Mouse (Mus musculus): ENCODE measurements around the gene Glrb. TPM values are rescaled to one million over a fixed set of nuclear protein-coding genes. Genes with fewer than 3 reads are reported as not detected.

The Glrb gene
- polyA plus RNA-seq, 1 experiment from 2014 or later = 3.1 TPM

DNA sequence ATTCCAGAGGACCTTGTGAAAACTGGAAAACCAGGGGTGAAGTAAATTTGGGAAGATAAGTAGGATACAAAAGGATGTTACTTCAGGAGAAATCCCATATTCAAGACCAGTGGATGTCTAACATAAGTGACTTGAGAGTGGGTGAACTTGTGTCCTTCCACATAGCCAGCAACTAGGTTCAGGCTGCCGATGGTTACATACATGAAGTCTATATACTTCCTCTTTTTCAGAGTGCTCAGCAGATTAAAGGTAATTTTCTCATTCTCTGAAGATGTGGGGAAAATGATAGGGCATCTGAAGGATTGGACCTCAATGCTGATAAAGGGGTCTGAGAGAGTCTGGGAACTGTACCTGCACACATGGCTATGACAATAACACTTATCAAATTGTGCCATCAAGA is 89.5 kb downstream of the Glrb start:
- Histone ChIP-seq H3K27ac (ENCODE audit: low read depth) (no peak overlapping the region), H3K9ac (no peak overlapping the region), H3K9me3 (ENCODE audit: low read depth, low read length) (no peaks in the 10 kb centered on the region), H3K36me3 (ENCODE audit: insufficient read depth) (no peaks in the 10 kb centered on the region), H3K4me1 (ENCODE audit: insufficient read depth) (no peaks in the 10 kb centered on the region), H3K27me3 (ENCODE audit: insufficient read depth, low read length) (no peaks in the 10 kb centered on the region), H3K4me2 (no peak overlapping the region), H3K4me3 (ENCODE audit: low read depth, low read length) (no peak overlapping the region)
- WGBS = 93% methylated on average over 1 of the region's 1 CpGs
- no peak for TF ChIP-seq CTCF (IDR thresholded peaks at IDR 0.05; ENCODE audit: low read depth)
- ATAC-seq (ENCODE audit: insufficient read depth) (no peak), DNase-seq (no peak)

DNA sequence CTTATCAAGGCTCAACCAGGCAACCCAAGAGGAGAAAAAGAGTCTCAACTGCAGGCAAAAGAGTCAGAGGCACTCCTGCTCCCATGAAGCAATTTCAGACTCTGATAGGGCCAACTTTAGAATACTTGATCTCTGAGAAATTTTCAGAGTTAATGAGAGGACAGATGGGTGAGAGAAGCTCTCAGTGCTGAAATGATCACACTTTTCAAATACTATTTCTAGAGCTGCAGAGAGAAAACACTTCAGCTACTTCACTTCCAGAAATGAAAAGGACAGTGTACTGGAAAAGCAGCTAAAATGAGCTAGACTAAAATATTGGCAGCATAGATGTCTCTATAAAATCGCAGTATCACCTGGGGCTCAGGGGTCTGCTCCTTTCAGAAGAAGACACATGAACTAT is 94.8 kb downstream of the Glrb start:
- H3K9ac ChIP-seq = no peak overlapping the region
- no peaks in the 10 kb centered on the region for H3K36me3 ChIP-seq (ENCODE audit: insufficient read depth)
- DNase-seq = no peak
- WGBS = 87% methylated on average over 1 of the region's 1 CpGs
- no peak for TF ChIP-seq CTCF (IDR thresholded peaks at IDR 0.05; ENCODE audit: low read depth)
- ATAC-seq (ENCODE audit: insufficient read depth) = no peak
- H3K9me3 ChIP-seq (ENCODE audit: low read depth, low read length) = no peaks in the 10 kb centered on the region
- H3K27ac ChIP-seq (ENCODE audit: low read depth) = no peak overlapping the region
- H3K4me2 ChIP-seq = no peak overlapping the region
- H3K4me1 ChIP-seq (ENCODE audit: insufficient read depth) = no peaks in the 10 kb centered on the region
- H3K4me3 ChIP-seq (ENCODE audit: low read depth, low read length) = no peak overlapping the region
- no peaks in the 10 kb centered on the region for H3K27me3 ChIP-seq (ENCODE audit: insufficient read depth, low read length)

DNA sequence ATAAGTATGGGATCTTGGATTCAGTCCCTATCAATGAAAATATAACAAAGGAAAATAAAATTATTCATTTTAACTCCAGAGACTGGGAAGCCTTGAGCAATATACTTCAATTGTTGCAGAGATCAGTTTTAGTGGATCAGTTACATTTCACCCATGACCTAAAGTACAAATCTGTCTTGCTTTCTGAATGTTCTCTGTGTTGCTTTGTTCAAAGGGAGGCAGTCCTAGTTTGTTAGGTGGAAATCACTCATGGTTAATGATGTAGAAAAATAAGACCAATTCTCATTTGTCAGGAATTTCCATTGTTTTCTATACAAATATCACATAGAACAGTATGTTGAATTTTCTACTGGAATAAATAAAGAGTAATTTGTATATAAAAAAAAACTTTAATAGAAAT is 99.7 kb downstream of the Glrb start:
- no peak for TF ChIP-seq CTCF (IDR thresholded peaks at IDR 0.05; ENCODE audit: low read depth)
- no peak for ATAC-seq (ENCODE audit: insufficient read depth)
- Histone ChIP-seq H3K4me3 (ENCODE audit: low read depth, low read length) (no peak overlapping the region), H3K9ac (no peak overlapping the region), H3K36me3 (ENCODE audit: insufficient read depth) (no peaks in the 10 kb centered on the region), H3K27me3 (ENCODE audit: insufficient read depth, low read length) (no peaks in the 10 kb centered on the region), H3K4me2 (no peak overlapping the region), H3K9me3 (ENCODE audit: low read depth, low read length) (no peaks in the 10 kb centered on the region), H3K4me1 (ENCODE audit: insufficient read depth) (no peaks in the 10 kb centered on the region), H3K27ac (ENCODE audit: low read depth) (no peak overlapping the region)
- DNase-seq = no peak

- no peaks in the 10 kb centered on the region for H3K4me1 ChIP-seq (ENCODE audit: insufficient read depth)
- TF ChIP-seq CTCF (IDR thresholded peaks at IDR 0.05; ENCODE audit: low read depth) = no peak
- H3K36me3 ChIP-seq (ENCODE audit: insufficient read depth) = no peaks in the 10 kb centered on the region
- no peak overlapping the region for H3K9ac ChIP-seq
- DNase-seq (no peak), ATAC-seq (ENCODE audit: insufficient read depth) (no peak)
- H3K4me2 ChIP-seq = no peak overlapping the region
- H3K27me3 ChIP-seq (ENCODE audit: insufficient read depth, low read length) = no peaks in the 10 kb centered on the region
- no peaks in the 10 kb centered on the region for H3K9me3 ChIP-seq (ENCODE audit: low read depth, low read length)
- H3K4me3 ChIP-seq (ENCODE audit: low read depth, low read length) = no peak overlapping the region
- WGBS = 73% methylated on average over 3 of the region's 3 CpGs
- H3K27ac ChIP-seq (ENCODE audit: low read depth) = no peak overlapping the region
These were observed 101.2 kb downstream of the Glrb start for GRCm38 (mm10) chr3:80812237-80812636.

GRCm38 (mm10) chr3:80805327-80805726 is 108.1 kb downstream of the Glrb start:
- 6% methylated on average over 1 of the region's 1 CpGs for WGBS
- Histone ChIP-seq H3K9me3 (ENCODE audit: low read depth, low read length) (no peaks in the 10 kb centered on the region), H3K27me3 (ENCODE audit: insufficient read depth, low read length) (peaks cover 24% of the 10 kb centered on the region), H3K4me2 (no peak overlapping the region), H3K27ac (ENCODE audit: low read depth) (no peak overlapping the region), H3K4me3 (ENCODE audit: low read depth, low read length) (no peak overlapping the region), H3K36me3 (ENCODE audit: insufficient read depth) (no peaks in the 10 kb centered on the region), H3K4me1 (ENCODE audit: insufficient read depth) (no peaks in the 10 kb centered on the region; the same call in 1 of the 2 replicates), H3K9ac (no peak overlapping the region)
- DNase-seq = peak; percentile 65
- ATAC-seq (ENCODE audit: insufficient read depth) = no peak
- peak; percentile 24; the same call in 1 of the 2 replicates for TF ChIP-seq CTCF (IDR thresholded peaks at IDR 0.05; ENCODE audit: low read depth)

DNA sequence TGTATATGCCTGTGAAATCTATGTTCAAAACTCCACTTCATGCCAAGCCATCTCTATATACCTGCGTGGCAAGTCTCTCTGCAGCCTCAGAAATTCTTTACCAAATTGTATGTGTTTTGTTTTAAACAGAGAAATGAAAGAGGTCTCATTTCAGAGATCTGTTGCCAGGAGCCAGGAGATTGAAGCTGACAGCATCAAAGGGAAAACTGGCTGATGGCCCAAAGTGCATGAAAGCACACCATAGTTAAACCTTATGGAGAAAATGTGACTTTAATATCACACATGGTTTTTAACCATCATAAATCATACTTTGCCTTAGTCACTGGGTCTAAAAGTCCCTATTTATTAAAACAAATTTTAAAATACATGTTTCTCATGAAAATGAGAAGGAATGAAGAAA is 109.6 kb downstream of the Glrb start:
- WGBS = 58% methylated on average over 1 of the region's 1 CpGs
- no peaks in the 10 kb centered on the region for H3K9me3 ChIP-seq (ENCODE audit: low read depth, low read length)
- no peak for TF ChIP-seq CTCF (IDR thresholded peaks at IDR 0.05; ENCODE audit: low read depth)
- no peak for DNase-seq
- no peak overlapping the region for H3K27ac ChIP-seq (ENCODE audit: low read depth)
- H3K27me3 ChIP-seq (ENCODE audit: insufficient read depth, low read length) = peaks cover 27% of the 10 kb centered on the region
- no peak overlapping the region for H3K9ac ChIP-seq
- no peak overlapping the region for H3K4me3 ChIP-seq (ENCODE audit: low read depth, low read length)
- H3K4me1 ChIP-seq (ENCODE audit: insufficient read depth) = no peaks in the 10 kb centered on the region; the same call in 1 of the 2 replicates
- no peaks in the 10 kb centered on the region for H3K36me3 ChIP-seq (ENCODE audit: insufficient read depth)
- no peak overlapping the region for H3K4me2 ChIP-seq
- ATAC-seq (ENCODE audit: insufficient read depth) = no peak

GRCm38 (mm10) chr3:80803211-80803610 is 110.2 kb downstream of the Glrb start:
- 57% methylated on average over 8 of the region's 8 CpGs for WGBS
- Histone ChIP-seq H3K4me2 (peak overlapping the region; percentile 72; the same call in 1 of the 2 replicates), H3K4me3 (ENCODE audit: low read depth, low read length) (no peak overlapping the region), H3K9ac (no peak overlapping the region), H3K9me3 (ENCODE audit: low read depth, low read length) (no peaks in the 10 kb centered on the region), H3K4me1 (ENCODE audit: insufficient read depth) (no peaks in the 10 kb centered on the region; the same call in 1 of the 2 replicates), H3K27me3 (ENCODE audit: insufficient read depth, low read length) (peaks cover 27% of the 10 kb centered on the region), H3K36me3 (ENCODE audit: insufficient read depth) (no peaks in the 10 kb centered on the region), H3K27ac (ENCODE audit: low read depth) (no peak overlapping the region)
- no peak for TF ChIP-seq CTCF (IDR thresholded peaks at IDR 0.05; ENCODE audit: low read depth)
- ATAC-seq (ENCODE audit: insufficient read depth) (no peak), DNase-seq (no peak)

DNA sequence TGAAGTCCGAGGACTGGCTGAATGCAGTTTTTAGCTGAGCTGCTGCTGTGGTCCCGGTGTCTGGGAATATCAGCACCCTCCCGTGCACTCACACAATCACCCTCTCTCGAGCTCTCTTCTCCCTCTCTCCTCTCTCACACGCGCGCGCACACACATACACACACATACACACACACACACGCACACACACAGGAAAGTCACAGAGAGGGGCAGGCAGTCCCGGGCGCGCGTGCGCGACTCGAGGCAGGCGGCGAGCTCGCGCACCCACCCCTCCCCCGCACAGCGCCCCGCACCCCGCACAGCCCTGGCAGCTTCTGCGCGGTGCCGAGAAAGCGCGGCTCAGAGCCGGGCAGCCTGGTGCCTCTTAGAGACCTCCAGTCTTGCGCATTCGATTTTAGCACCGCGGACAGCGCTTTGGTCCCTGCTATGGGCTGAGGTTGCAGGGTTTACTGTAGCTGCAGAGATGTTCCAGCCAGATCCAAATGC is 110.8 kb downstream of the Glrb start, which contains the start of gene Gria2:
Gria2 (minus strand) TSS at position 240 of the 486 bp plus-strand sequence.
- TF ChIP-seq CTCF (IDR thresholded peaks at IDR 0.05; ENCODE audit: low read depth) = no peak
- DNase-seq (peak; percentile 96), ATAC-seq (ENCODE audit: insufficient read depth) (peak; percentile 98)
- H3K36me3 ChIP-seq (ENCODE audit: insufficient read depth) = no peaks in the 10 kb centered on the region
- no peaks in the 10 kb centered on the region for H3K9me3 ChIP-seq (ENCODE audit: low read depth, low read length)
- under 1% methylated on average over 35 of the region's 35 CpGs for WGBS
- H3K4me3 ChIP-seq (ENCODE audit: low read depth, low read length) = peak within 1 kb of the TSS; percentile 34
- H3K4me1 ChIP-seq (ENCODE audit: insufficient read depth) = no peaks in the 10 kb centered on the region; the same call in 1 of the 2 replicates
- H3K27ac ChIP-seq (ENCODE audit: low read depth) = no peak within 1 kb of the TSS
- peaks cover 27% of the 10 kb centered on the region for H3K27me3 ChIP-seq (ENCODE audit: insufficient read depth, low read length)
- peak within 1 kb of the TSS; percentile 72 for H3K4me2 ChIP-seq
- no peak within 1 kb of the TSS for H3K9ac ChIP-seq
